Mouse (Mus musculus): Measurements from ENCODE around the gene Masp2. TPM values are rescaled to one million over a fixed set of nuclear protein-coding genes. Genes with fewer than 3 reads are reported as not detected.
A peak's percentile ranks its signal among the peaks of the same experiment; 100 is the strongest.

Gene Masp2
- total RNA-seq (2021), result 1 to 10 TPM; 3.8 to 5.4 TPM
- long read RNA-seq, experiment 1, result 0 reads
- long read RNA-seq, experiment 2, result 0 reads

GRCm38 (mm10) chr4:148602357-148603120, at the start of gene Masp2:
Gene Masp2, plus strand, starts transcription at chr4:148602554.
- no peak for TF ChIP-seq CTCF (conservative IDR thresholded peaks at IDR 0.05)
- peak within 1 kb of the TSS; percentile 88 for H3K27ac ChIP-seq
- no peak for DNase-seq (ENCODE audit: low spot score in 2 of 2)

GRCm38 (mm10) chr4:148557766-148558165, 44.6 kb upstream of the Masp2 start:
- peak overlapping the region; percentile 100 for H3K27ac ChIP-seq
- peak overlapping the region; percentile 85 for H3K4me3 ChIP-seq
- TF ChIP-seq CTCF (conservative IDR thresholded peaks at IDR 0.05), result no peak
- DNase-seq (ENCODE audit: low spot score in 2 of 2), result no peak

More at GRCm38 (mm10) chr4:148602357-148603120, at the start of gene Masp2:
- H3K4me3 ChIP-seq, result no peak within 1 kb of the TSS

DNA sequence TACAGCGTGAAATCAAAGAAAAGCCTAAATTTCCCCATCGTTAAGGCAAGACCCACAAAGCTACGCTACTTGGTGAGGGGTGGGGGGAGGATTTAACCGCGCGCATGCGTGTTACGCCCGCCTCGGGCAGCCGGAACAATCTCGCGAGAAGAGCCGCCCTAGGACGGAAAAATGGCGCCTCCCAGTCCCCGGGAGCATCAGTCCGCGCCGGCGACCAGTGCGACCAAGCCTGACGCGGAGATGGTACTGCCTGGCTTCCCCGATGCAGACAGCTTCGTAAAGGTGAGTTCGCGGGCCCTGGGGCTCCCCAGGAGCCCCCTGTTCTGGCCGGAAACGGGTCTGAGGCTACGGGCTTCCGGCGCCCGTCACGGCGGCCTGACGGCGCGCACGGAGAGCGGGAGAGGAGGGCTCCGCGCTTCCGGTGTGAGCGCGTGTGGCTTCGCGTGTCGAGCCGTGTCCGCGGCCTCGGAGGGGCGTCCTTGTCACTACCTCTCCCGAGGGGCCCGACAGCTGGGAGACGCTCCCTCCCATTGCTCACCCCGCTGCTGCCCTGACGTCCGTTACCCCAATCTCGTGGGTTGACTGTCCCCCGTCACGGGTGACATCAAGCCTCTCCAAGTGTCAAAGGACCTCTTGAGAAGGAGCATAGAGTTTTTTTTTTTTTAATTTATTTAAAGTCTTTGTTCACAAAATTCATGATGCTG, 43.9 kb upstream of the Masp2 start, which contains the start of gene Exosc10:
Exosc10 (plus strand) TSS at position 133 of the 704 bp plus-strand sequence.
- DNase-seq (ENCODE audit: low spot score in 2 of 2), result peak; percentile 79 to 84
- H3K4me3 ChIP-seq, result peak within 1 kb of the TSS; percentile 85
- TF ChIP-seq CTCF (conservative IDR thresholded peaks at IDR 0.05), result no peak; the same call in 1 of the 2 replicates
- H3K27ac ChIP-seq, result peak within 1 kb of the TSS; percentile 100

- H3K4me3 ChIP-seq, result no peak overlapping the region
- no peak for TF ChIP-seq CTCF (conservative IDR thresholded peaks at IDR 0.05)
- H3K27ac ChIP-seq, result no peak overlapping the region
- DNase-seq (ENCODE audit: low spot score in 2 of 2), result no peak
These were observed 39.7 kb upstream of the Masp2 start for GRCm38 (mm10) chr4:148562676-148563075.

DNA sequence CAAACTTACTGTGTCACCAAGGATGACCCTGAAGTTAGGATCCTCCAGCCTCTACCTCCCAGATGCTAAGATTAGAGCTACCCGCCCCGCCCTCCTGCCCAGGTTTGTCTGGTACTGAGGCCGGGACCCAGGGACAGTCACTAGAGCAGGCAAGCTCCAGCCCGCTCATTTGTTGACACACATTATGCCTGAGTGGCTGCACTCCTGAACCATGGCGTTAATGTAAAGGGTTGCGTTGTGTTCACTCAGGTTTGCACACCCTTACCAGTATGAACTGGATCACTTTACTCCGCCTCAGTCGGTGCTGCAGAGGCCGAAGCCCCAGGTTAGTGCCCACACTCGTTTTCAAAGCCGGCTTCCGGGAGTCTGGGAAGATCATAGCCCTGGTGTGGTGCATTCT, 38.8 kb upstream of the Masp2 start:
- no peak for DNase-seq (ENCODE audit: low spot score in 2 of 2)
- no peak for TF ChIP-seq CTCF (conservative IDR thresholded peaks at IDR 0.05)
- Histone ChIP-seq H3K27ac (no peak overlapping the region), H3K4me3 (no peak overlapping the region)

DNA sequence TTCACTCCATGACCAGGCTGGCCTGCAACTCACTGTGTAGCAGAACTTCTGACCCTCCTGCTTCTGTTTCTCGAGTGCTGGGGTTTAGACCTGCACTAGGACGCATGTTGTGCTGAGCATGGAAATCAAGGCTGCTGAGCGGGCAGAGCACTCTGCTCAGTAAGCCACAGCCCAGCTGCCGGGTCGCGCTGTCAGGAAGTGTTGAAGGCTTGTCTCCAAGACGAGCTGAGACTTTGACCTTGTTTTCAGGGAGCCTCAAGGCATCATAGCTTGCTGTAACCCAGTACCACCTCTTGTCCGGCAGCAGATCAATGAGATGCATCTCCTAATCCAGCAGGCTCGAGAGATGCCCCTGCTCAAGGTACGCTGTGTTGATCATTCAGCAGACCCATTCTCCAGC, 32.2 kb upstream of the Masp2 start:
- no peak for DNase-seq (ENCODE audit: low spot score in 2 of 2)
- no peak overlapping the region for H3K4me3 ChIP-seq
- no peak for TF ChIP-seq CTCF (conservative IDR thresholded peaks at IDR 0.05)
- no peak overlapping the region for H3K27ac ChIP-seq

- no peak overlapping the region for H3K4me3 ChIP-seq
- no peak for DNase-seq (ENCODE audit: low spot score in 2 of 2)
- no peak overlapping the region for H3K27ac ChIP-seq
- no peak for TF ChIP-seq CTCF (conservative IDR thresholded peaks at IDR 0.05)
These were observed 31.6 kb upstream of the Masp2 start for GRCm38 (mm10) chr4:148570693-148571295.

DNA sequence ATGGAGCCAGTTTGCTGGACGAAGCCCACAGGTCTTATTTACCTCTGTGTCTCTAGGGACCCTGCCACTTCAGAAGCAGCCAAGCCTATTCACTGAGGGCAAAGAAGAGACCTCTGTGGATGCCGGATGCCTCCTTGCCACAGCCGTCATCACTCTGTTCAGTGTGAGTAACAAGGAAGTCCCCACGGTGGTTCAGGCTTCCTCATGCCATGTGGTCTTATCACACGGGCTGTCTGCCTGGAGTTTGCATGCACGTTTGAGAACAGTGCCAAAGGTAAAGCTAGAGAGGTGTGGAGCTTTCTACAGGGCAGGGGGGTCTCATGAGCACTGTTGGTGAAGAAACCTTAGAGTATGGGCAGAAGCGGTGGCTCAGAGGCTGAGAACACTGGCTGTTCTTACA, 29.1 kb upstream of the Masp2 start:
- no peak for TF ChIP-seq CTCF (conservative IDR thresholded peaks at IDR 0.05)
- Histone ChIP-seq H3K27ac (no peak overlapping the region), H3K4me3 (no peak overlapping the region)
- no peak for DNase-seq (ENCODE audit: low spot score in 2 of 2)

GRCm38 (mm10) chr4:148580765-148581164, 21.6 kb upstream of the Masp2 start:
- TF ChIP-seq CTCF (conservative IDR thresholded peaks at IDR 0.05), result no peak
- H3K27ac ChIP-seq, result no peak overlapping the region
- DNase-seq (ENCODE audit: low spot score in 2 of 2), result no peak
- H3K4me3 ChIP-seq, result no peak overlapping the region

GRCm38 (mm10) chr4:148581422-148581821, 20.9 kb upstream of the Masp2 start:
- no peak overlapping the region for H3K27ac ChIP-seq
- no peak for TF ChIP-seq CTCF (conservative IDR thresholded peaks at IDR 0.05)
- no peak for DNase-seq (ENCODE audit: low spot score in 2 of 2)
- H3K4me3 ChIP-seq, result no peak overlapping the region

- DNase-seq (ENCODE audit: low spot score in 2 of 2), result no peak
- TF ChIP-seq CTCF (conservative IDR thresholded peaks at IDR 0.05), result no peak
- H3K4me3 ChIP-seq, result no peak overlapping the region
- H3K27ac ChIP-seq, result no peak overlapping the region
These were observed 19.1 kb upstream of the Masp2 start for GRCm38 (mm10) chr4:148583257-148583656.

DNA sequence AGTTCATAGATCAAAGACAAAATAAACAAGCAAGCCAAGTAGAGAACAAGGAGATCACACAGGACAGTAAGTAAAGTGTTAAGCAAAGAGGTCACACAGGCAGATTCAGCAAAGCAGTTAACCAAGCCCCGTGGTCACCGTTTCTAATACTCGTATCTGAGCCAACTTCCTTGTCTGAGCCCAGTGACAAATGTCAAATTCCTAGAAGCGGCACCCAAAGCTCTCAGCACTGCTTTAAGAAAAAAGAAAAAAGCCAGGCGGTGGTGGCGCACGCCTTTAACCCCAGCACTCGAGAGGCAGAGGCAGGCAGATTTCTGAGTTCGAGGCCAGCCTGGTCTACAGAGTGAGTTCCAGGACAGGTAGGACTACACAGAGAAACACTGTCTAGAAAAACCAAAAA, 15.7 kb upstream of the Masp2 start:
- Histone ChIP-seq H3K4me3 (no peak overlapping the region), H3K27ac (no peak overlapping the region)
- DNase-seq (ENCODE audit: low spot score in 2 of 2), result no peak
- no peak for TF ChIP-seq CTCF (conservative IDR thresholded peaks at IDR 0.05)

- no peak overlapping the region for H3K4me3 ChIP-seq
- no peak for DNase-seq (ENCODE audit: low spot score in 2 of 2)
- no peak for TF ChIP-seq CTCF (conservative IDR thresholded peaks at IDR 0.05)
- peak overlapping the region; percentile 2; the same call in 1 of the 2 replicates for H3K27ac ChIP-seq
These were observed 13.6 kb upstream of the Masp2 start for GRCm38 (mm10) chr4:148588793-148589192.

All from layer of hippocampus, adult 2 months (tissue).